Mouse (Mus musculus) hindbrain, embryonic 10.5 days (tissue): ENCODE measurements at regions not wholly inside any gene's neighbourhood (a gene's known extent, or its start where the extent isn't known, plus 50 kb on each side); places are given as distances from the start of the nearest gene placed in this dataset.

Experiments
- DNase-seq: peaks from one replicate; pipeline ENCODE4 v3.0.0-alpha.2; 2017; ENCODE audit warnings: low spot score
- H3K27ac ChIP-seq: fragments of 300-500 bp; sonication (generic); 2 replicates; pipeline ENCODE4 v1.5.1; 2016; ENCODE audit warnings: mild to moderate bottlenecking, moderate library complexity
- H3K27me3 ChIP-seq: fragments of 300-500 bp; sonication (generic); 2 replicates; pipeline ENCODE4 v1.6.1; 2016; ENCODE audit warnings: mild to moderate bottlenecking; ENCODE audit not compliant: poor library complexity, insufficient read depth, severe bottlenecking
- H3K36me3 ChIP-seq: fragments of 300-500 bp; sonication (generic); 2 replicates; pipeline ENCODE4 v1.6.1; 2016; ENCODE audit warnings: mild to moderate bottlenecking, moderate library complexity
- H3K4me1 ChIP-seq: fragments of 300-500 bp; sonication (generic); replicated peaks from 2 replicates; pipeline ENCODE4 v1.6.1; 2016; ENCODE audit warnings: mild to moderate bottlenecking
- H3K4me3 ChIP-seq: fragments of 300-500 bp; sonication (generic); 2 replicates; pipeline ENCODE4 v1.5.1; 2016; ENCODE audit warnings: mild to moderate bottlenecking, moderate library complexity
- H3K9me3 ChIP-seq: fragments of 300-500 bp; sonication (generic); 2 replicates; pipeline ENCODE4 v1.6.1; 2016; ENCODE audit warnings: mild to moderate bottlenecking, moderate library complexity
- whole genome bisulfite sequencing: fragments of 180-500 bp; shearing (Covaris S2); methylation state at CpG from one replicate; pipeline ENCODE4 v1.1.7; 2016; 5-methylcytosine and 5-hydroxymethylcytosine counted together

- H3K27ac ChIP-seq: no peak overlapping the region
- no peaks in the 10 kb centered on the region for H3K9me3 ChIP-seq
- no peaks in the 10 kb centered on the region for H3K36me3 ChIP-seq
- DNase-seq: no peak
- H3K4me3 ChIP-seq: no peak overlapping the region
- WGBS: 67% methylated on average over 10 of the region's 10 CpGs
- H3K4me1 ChIP-seq: 0 out of 2 replicates have a peak, but pooled peaks cover 3% of the 10 kb centered on the region
- H3K27me3 ChIP-seq: no peaks in the 10 kb centered on the region
Measured at GRCm38 (mm10) chr2:10969111-10969689, 202.7 kb upstream of the Prkcq start.

GRCm38 (mm10) chr2:10972051-10972450, 199.9 kb upstream of the Prkcq start:
- 70% methylated on average over 3 of the region's 3 CpGs for WGBS
- H3K4me1 ChIP-seq: peaks cover 9% of the 10 kb centered on the region; the same call in 1 of the 2 replicates
- no peaks in the 10 kb centered on the region for H3K9me3 ChIP-seq

GRCm38 (mm10) chr2:10978772-10979171, 193.1 kb upstream of the Prkcq start:
- no peaks in the 10 kb centered on the region for H3K9me3 ChIP-seq
- WGBS: 93% methylated on average over 5 of the region's 5 CpGs
- no peak overlapping the region for H3K27ac ChIP-seq
- H3K4me3 ChIP-seq: no peak overlapping the region
- no peak for DNase-seq
- no peaks in the 10 kb centered on the region for H3K27me3 ChIP-seq
- no peaks in the 10 kb centered on the region for H3K36me3 ChIP-seq
- peaks cover 6% of the 10 kb centered on the region; the same call in 1 of the 2 replicates for H3K4me1 ChIP-seq

More at GRCm38 (mm10) chr2:10972051-10972450, 199.9 kb upstream of the Prkcq start:
- Histone ChIP-seq H3K27ac (no peak overlapping the region), H3K4me3 (no peak overlapping the region), H3K27me3 (no peaks in the 10 kb centered on the region), H3K36me3 (no peaks in the 10 kb centered on the region)
- no peak for DNase-seq

GRCm38 (mm10) chr2:10986101-10986500, 185.8 kb upstream of the Prkcq start:
- no peak overlapping the region for H3K4me3 ChIP-seq
- WGBS: 80% methylated on average over 7 of the region's 7 CpGs
- H3K27ac ChIP-seq: no peak overlapping the region
- H3K4me1 ChIP-seq: no peaks in the 10 kb centered on the region
- DNase-seq: no peak
- no peaks in the 10 kb centered on the region for H3K27me3 ChIP-seq
- no peaks in the 10 kb centered on the region for H3K36me3 ChIP-seq
- no peaks in the 10 kb centered on the region for H3K9me3 ChIP-seq

- Histone ChIP-seq H3K9me3 (no peaks in the 10 kb centered on the region), H3K27me3 (no peaks in the 10 kb centered on the region), H3K4me3 (no peak overlapping the region), H3K27ac (no peak overlapping the region), H3K4me1 (no peaks in the 10 kb centered on the region), H3K36me3 (no peaks in the 10 kb centered on the region)
- WGBS: 95% methylated on average over 7 of the region's 7 CpGs
- no peak for DNase-seq
Measured at GRCm38 (mm10) chr2:10990043-10990728, 181.7 kb upstream of the Prkcq start.

- H3K4me1 ChIP-seq: no peaks in the 10 kb centered on the region
- no peaks in the 10 kb centered on the region for H3K27me3 ChIP-seq
- H3K36me3 ChIP-seq: no peaks in the 10 kb centered on the region
- 53% methylated on average over 1 of the region's 1 CpGs for WGBS
- no peaks in the 10 kb centered on the region for H3K9me3 ChIP-seq
- DNase-seq: no peak
- H3K27ac ChIP-seq: no peak overlapping the region
- no peak overlapping the region for H3K4me3 ChIP-seq
Measured at GRCm38 (mm10) chr2:10998798-10999197, 173.1 kb upstream of the Prkcq start.

- H3K4me3 ChIP-seq: no peak overlapping the region
Measured at GRCm38 (mm10) chr2:10999217-10999618, 172.7 kb upstream of the Prkcq start.

GRCm38 (mm10) chr2:11005806-11006205, 166.1 kb upstream of the Prkcq start:
- Histone ChIP-seq H3K4me3 (no peak overlapping the region), H3K4me1 (no peaks in the 10 kb centered on the region), H3K27ac (no peak overlapping the region), H3K36me3 (no peaks in the 10 kb centered on the region), H3K27me3 (no peaks in the 10 kb centered on the region), H3K9me3 (no peaks in the 10 kb centered on the region)
- DNase-seq: no peak
- 89% methylated on average over 2 of the region's 2 CpGs for WGBS

More at GRCm38 (mm10) chr2:10999217-10999618, 172.7 kb upstream of the Prkcq start:
- Histone ChIP-seq H3K9me3 (no peaks in the 10 kb centered on the region), H3K27me3 (no peaks in the 10 kb centered on the region), H3K4me1 (no peaks in the 10 kb centered on the region), H3K27ac (no peak overlapping the region), H3K36me3 (no peaks in the 10 kb centered on the region)
- 79% methylated on average over 1 of the region's 1 CpGs for WGBS
- no peak for DNase-seq

- Histone ChIP-seq H3K9me3 (no peaks in the 10 kb centered on the region), H3K27me3 (no peaks in the 10 kb centered on the region), H3K4me3 (no peak overlapping the region), H3K27ac (no peak overlapping the region), H3K4me1 (peaks cover 8% of the 10 kb centered on the region; the same call in 1 of the 2 replicates), H3K36me3 (no peaks in the 10 kb centered on the region)
- DNase-seq: no peak
- WGBS: 68% methylated on average over 11 of the region's 11 CpGs
Measured at GRCm38 (mm10) chr2:11011041-11011962, 160.6 kb upstream of the Prkcq start.

GRCm38 (mm10) chr2:11012312-11012860, 159.5 kb upstream of the Prkcq start:
- Histone ChIP-seq H3K4me3 (no peak overlapping the region), H3K27ac (no peak overlapping the region), H3K4me1 (peaks cover 8% of the 10 kb centered on the region; the same call in 1 of the 2 replicates), H3K36me3 (no peaks in the 10 kb centered on the region), H3K27me3 (no peaks in the 10 kb centered on the region), H3K9me3 (no peaks in the 10 kb centered on the region)
- 89% methylated on average over 4 of the region's 4 CpGs for WGBS
- no peak for DNase-seq

- no peak for DNase-seq
- peaks cover 8% of the 10 kb centered on the region; the same call in 1 of the 2 replicates for H3K4me1 ChIP-seq
- WGBS: 95% methylated on average over 3 of the region's 3 CpGs
- no peaks in the 10 kb centered on the region for H3K9me3 ChIP-seq
- no peaks in the 10 kb centered on the region for H3K27me3 ChIP-seq
- no peak overlapping the region for H3K4me3 ChIP-seq
- no peaks in the 10 kb centered on the region for H3K36me3 ChIP-seq
- H3K27ac ChIP-seq: no peak overlapping the region
Measured at GRCm38 (mm10) chr2:11013154-11013553, 158.8 kb upstream of the Prkcq start.

GRCm38 (mm10) chr2:11016446-11016845, 155.5 kb upstream of the Prkcq start:
- DNase-seq: no peak
- 91% methylated on average over 1 of the region's 1 CpGs for WGBS
- Histone ChIP-seq H3K4me3 (no peak overlapping the region), H3K27me3 (no peaks in the 10 kb centered on the region), H3K36me3 (no peaks in the 10 kb centered on the region), H3K4me1 (peaks cover 2% of the 10 kb centered on the region; the same call in 1 of the 2 replicates), H3K9me3 (no peaks in the 10 kb centered on the region), H3K27ac (no peak overlapping the region)
